Mouse (Mus musculus) embryonic fibroblast, embryonic 13.5 days (primary cell): ENCODE measurements around the gene Evi2b. TPM values are rescaled to one million over a fixed set of nuclear protein-coding genes. Genes with fewer than 3 reads are reported as not detected.

Experiments used
- H3K27ac ChIP-seq: 2 replicates; pipeline ENCODE4 v1.5.1; 2012; ENCODE audit warnings: low read length, control low read depth, inconsistent platforms; ENCODE audit not compliant: insufficient read depth
- H3K4me1 ChIP-seq: 2 replicates; pipeline ENCODE4 v1.6.1; 2011; ENCODE audit warnings: low read length; ENCODE audit not compliant: control insufficient read depth, insufficient read depth
- H3K4me3 ChIP-seq: 2 replicates; pipeline ENCODE4 v1.5.1; 2011; ENCODE audit warnings: mild to moderate bottlenecking, control low read depth, low read length; ENCODE audit not compliant: insufficient read depth
- CTCF ChIP-seq: IDR thresholded peaks from 2 replicates; pipeline ENCODE4 v1.5.1; 2011; ENCODE audit warnings: mild to moderate bottlenecking, control low read depth, low read length, moderate library complexity, borderline replicate concordance; ENCODE audit not compliant: insufficient read depth
- POLR2A ChIP-seq: IDR thresholded peaks from 2 replicates; pipeline ENCODE4 v1.6.1; 2011; ENCODE audit warnings: low read depth, mild to moderate bottlenecking, control low read depth, low read length, moderate library complexity
- polyA plus RNA-seq: library from polyadenylated mRNA; stranded (reverse); fragments of >200 nt; gene quantifications from 2 replicates; pipeline ENCODE4 v1.2.4, GENCODE M21; 2011; ENCODE audit warnings: low read depth; ENCODE audit not compliant: missing spikeins, insufficient read length

Evi2b gene
- 0.43 and 1.4 TPM in 2 replicates for polyA plus RNA-seq

GRCm38 (mm10) chr11:79523560-79524309 is at the start of gene Evi2b:
Gene Evi2b (minus strand): TSS chr11:79523762.
- peaks cover 3% of the 10 kb centered on the region; the same call in 1 of the 2 replicates for H3K4me1 ChIP-seq
- no peak for TF ChIP-seq POLR2A
- H3K4me3 ChIP-seq, result no peak within 1 kb of the TSS
- no peak within 1 kb of the TSS for H3K27ac ChIP-seq

GRCm38 (mm10) chr11:79570319-79570718 is 46.8 kb upstream of the Evi2b start:
- no peak for TF ChIP-seq CTCF
- TF ChIP-seq POLR2A, result no peak
- Histone ChIP-seq H3K4me3 (no peak overlapping the region), H3K4me1 (no peaks in the 10 kb centered on the region), H3K27ac (no peak overlapping the region)

GRCm38 (mm10) chr11:79568197-79568911 is 44.8 kb upstream of the Evi2b start:
- no peaks in the 10 kb centered on the region for H3K4me1 ChIP-seq
- no peak for TF ChIP-seq CTCF
- TF ChIP-seq POLR2A, result no peak
- H3K27ac ChIP-seq, result no peak overlapping the region
- no peak overlapping the region for H3K4me3 ChIP-seq

GRCm38 (mm10) chr11:79566947-79567346 is 43.4 kb upstream of the Evi2b start:
- no peak for TF ChIP-seq CTCF
- TF ChIP-seq POLR2A, result no peak

GRCm38 (mm10) chr11:79563493-79563892 is 39.9 kb upstream of the Evi2b start:
- H3K4me1 ChIP-seq, result no peaks in the 10 kb centered on the region
- TF ChIP-seq CTCF (no peak), POLR2A (no peak)
- no peak overlapping the region for H3K27ac ChIP-seq
- H3K4me3 ChIP-seq, result no peak overlapping the region

More at GRCm38 (mm10) chr11:79566947-79567346, 43.4 kb upstream of the Evi2b start:
- Histone ChIP-seq H3K4me3 (no peak overlapping the region), H3K4me1 (no peaks in the 10 kb centered on the region), H3K27ac (no peak overlapping the region)

- Histone ChIP-seq H3K4me3 (no peak overlapping the region), H3K27ac (no peak overlapping the region), H3K4me1 (no peaks in the 10 kb centered on the region)
- TF ChIP-seq POLR2A (no peak), CTCF (no peak)
Observed at GRCm38 (mm10) chr11:79560536-79560935, 37.0 kb upstream of the Evi2b start.

- no peak for TF ChIP-seq CTCF
- no peak for TF ChIP-seq POLR2A
- no peak overlapping the region for H3K27ac ChIP-seq
- no peaks in the 10 kb centered on the region for H3K4me1 ChIP-seq
- no peak overlapping the region for H3K4me3 ChIP-seq
Observed at GRCm38 (mm10) chr11:79552622-79553021, 29.1 kb upstream of the Evi2b start.

GRCm38 (mm10) chr11:79536293-79536692 is 12.7 kb upstream of the Evi2b start:
- peaks cover 12% of the 10 kb centered on the region for H3K4me1 ChIP-seq
- no peak overlapping the region for H3K27ac ChIP-seq
- H3K4me3 ChIP-seq, result no peak overlapping the region
- TF ChIP-seq POLR2A, result no peak
- no peak for TF ChIP-seq CTCF

- Histone ChIP-seq H3K4me3 (no peak overlapping the region), H3K4me1 (peaks cover 12% of the 10 kb centered on the region), H3K27ac (no peak overlapping the region; the same call in 1 of the 2 replicates)
- TF ChIP-seq CTCF, result no peak
- TF ChIP-seq POLR2A, result no peak
Observed at GRCm38 (mm10) chr11:79535554-79535953, 12.0 kb upstream of the Evi2b start.
